Mouse (Mus musculus): ENCODE measurements around the gene Tmem87a. TPM values are rescaled to one million over a fixed set of nuclear protein-coding genes. Genes with fewer than 3 reads are reported as not detected.

Gene Tmem87a
- polyA plus RNA-seq, 1 experiment: 24.3 TPM

- DNase-seq: peak; percentile 47
- no peak for TF ChIP-seq POLR2A (IDR thresholded peaks at IDR 0.05; ENCODE audit: control insufficient read depth, extremely low read depth, insufficient read depth, low read length, poor library complexity)
- no peak for TF ChIP-seq CTCF (IDR thresholded peaks at IDR 0.05; ENCODE audit: borderline replicate concordance, control insufficient read depth, extremely low read depth, insufficient read depth, low read length, poor library complexity)
- 40% methylated on average over 5 of the region's 5 CpGs for WGBS
- Histone ChIP-seq H3K27me3 (ENCODE audit: control insufficient read depth, insufficient read depth, low read length) (no peaks in the 10 kb centered on the region), H3K36me3 (ENCODE audit: control insufficient read depth, insufficient read depth, low read length) (no peaks in the 10 kb centered on the region), H3K27ac (ENCODE audit: control insufficient read depth, insufficient read depth, low read length) (peak overlapping the region; percentile 74), H3K4me3 (ENCODE audit: control insufficient read depth, insufficient read depth, low read length) (no peak overlapping the region), H3K4me1 (replicated peaks; ENCODE audit: control insufficient read depth, insufficient read depth, low read length) (peaks cover 22% of the 10 kb centered on the region)
These were observed 20.5 kb upstream of the Tmem87a start for GRCm38 (mm10) chr2:120424386-120424785.

- Histone ChIP-seq H3K27ac (ENCODE audit: control insufficient read depth, insufficient read depth, low read length) (no peak overlapping the region), H3K4me3 (ENCODE audit: control insufficient read depth, insufficient read depth, low read length) (no peak overlapping the region), H3K4me1 (replicated peaks; ENCODE audit: control insufficient read depth, insufficient read depth, low read length) (no peaks in the 10 kb centered on the region), H3K27me3 (ENCODE audit: control insufficient read depth, insufficient read depth, low read length) (no peaks in the 10 kb centered on the region), H3K36me3 (ENCODE audit: control insufficient read depth, insufficient read depth, low read length) (no peaks in the 10 kb centered on the region)
- DNase-seq: no peak
- no peak for TF ChIP-seq CTCF (IDR thresholded peaks at IDR 0.05; ENCODE audit: borderline replicate concordance, control insufficient read depth, extremely low read depth, insufficient read depth, low read length, poor library complexity)
- WGBS: 90% methylated on average over 1 of the region's 1 CpGs
These were observed 11.0 kb upstream of the Tmem87a start for GRCm38 (mm10) chr2:120414738-120415414.

- no peak for TF ChIP-seq POLR2A (IDR thresholded peaks at IDR 0.05; ENCODE audit: control insufficient read depth, extremely low read depth, insufficient read depth, low read length, poor library complexity)
- TF ChIP-seq CTCF (IDR thresholded peaks at IDR 0.05; ENCODE audit: borderline replicate concordance, control insufficient read depth, extremely low read depth, insufficient read depth, low read length, poor library complexity): no peak
- Histone ChIP-seq H3K27me3 (ENCODE audit: control insufficient read depth, insufficient read depth, low read length) (no peaks in the 10 kb centered on the region), H3K36me3 (ENCODE audit: control insufficient read depth, insufficient read depth, low read length) (no peaks in the 10 kb centered on the region; the same call in 1 of the 2 replicates), H3K4me1 (replicated peaks; ENCODE audit: control insufficient read depth, insufficient read depth, low read length) (no peaks in the 10 kb centered on the region), H3K4me3 (ENCODE audit: control insufficient read depth, insufficient read depth, low read length) (no peak overlapping the region), H3K27ac (ENCODE audit: control insufficient read depth, insufficient read depth, low read length) (no peak overlapping the region)
- DNase-seq: no peak
These were observed 10.2 kb upstream of the Tmem87a start for GRCm38 (mm10) chr2:120414113-120414512.

- 96% methylated on average over 3 of the region's 3 CpGs for WGBS
- no peak for DNase-seq
- H3K27me3 ChIP-seq (ENCODE audit: control insufficient read depth, insufficient read depth, low read length): no peaks in the 10 kb centered on the region
- no peaks in the 10 kb centered on the region; the same call in 1 of the 2 replicates for H3K36me3 ChIP-seq (ENCODE audit: control insufficient read depth, insufficient read depth, low read length)
- no peaks in the 10 kb centered on the region for H3K4me1 ChIP-seq (replicated peaks; ENCODE audit: control insufficient read depth, insufficient read depth, low read length)
- H3K27ac ChIP-seq (ENCODE audit: control insufficient read depth, insufficient read depth, low read length): no peak overlapping the region
- H3K4me3 ChIP-seq (ENCODE audit: control insufficient read depth, insufficient read depth, low read length): no peak overlapping the region
- TF ChIP-seq CTCF (IDR thresholded peaks at IDR 0.05; ENCODE audit: borderline replicate concordance, control insufficient read depth, extremely low read depth, insufficient read depth, low read length, poor library complexity) (no peak), POLR2A (IDR thresholded peaks at IDR 0.05; ENCODE audit: control insufficient read depth, extremely low read depth, insufficient read depth, low read length, poor library complexity) (no peak)
These were observed 7.2 kb upstream of the Tmem87a start for GRCm38 (mm10) chr2:120411096-120411628.

GRCm38 (mm10) chr2:120404823-120405765 is 1.2 kb upstream of the Tmem87a start:
- Histone ChIP-seq H3K27ac (ENCODE audit: control insufficient read depth, insufficient read depth, low read length) (peak overlapping the region; percentile 93), H3K4me3 (ENCODE audit: control insufficient read depth, insufficient read depth, low read length) (peak overlapping the region; percentile 33), H3K4me1 (replicated peaks; ENCODE audit: control insufficient read depth, insufficient read depth, low read length) (peaks cover 3% of the 10 kb centered on the region), H3K27me3 (ENCODE audit: control insufficient read depth, insufficient read depth, low read length) (no peaks in the 10 kb centered on the region), H3K36me3 (ENCODE audit: control insufficient read depth, insufficient read depth, low read length) (peaks cover 4% of the 10 kb centered on the region; the same call in 1 of the 2 replicates)
- WGBS: under 1% methylated on average over 14 of the region's 14 CpGs
- TF ChIP-seq POLR2A (IDR thresholded peaks at IDR 0.05; ENCODE audit: control insufficient read depth, extremely low read depth, insufficient read depth, low read length, poor library complexity): no peak
- no peak for TF ChIP-seq CTCF (IDR thresholded peaks at IDR 0.05; ENCODE audit: borderline replicate concordance, control insufficient read depth, extremely low read depth, insufficient read depth, low read length, poor library complexity)
- peak; percentile 27 for DNase-seq

GRCm38 (mm10) chr2:120403653-120403985 is 294 bp downstream of the Tmem87a start, which contains the start of gene Ganc:
Ganc (plus strand) TSS chr2:120403896.
- Histone ChIP-seq H3K4me1 (replicated peaks; ENCODE audit: control insufficient read depth, insufficient read depth, low read length) (peaks cover 3% of the 10 kb centered on the region), H3K36me3 (ENCODE audit: control insufficient read depth, insufficient read depth, low read length) (peaks cover 4% of the 10 kb centered on the region; the same call in 1 of the 2 replicates), H3K4me3 (ENCODE audit: control insufficient read depth, insufficient read depth, low read length) (peak within 1 kb of the TSS; percentile 78), H3K27me3 (ENCODE audit: control insufficient read depth, insufficient read depth, low read length) (no peaks in the 10 kb centered on the region), H3K27ac (ENCODE audit: control insufficient read depth, insufficient read depth, low read length) (peak within 1 kb of the TSS; percentile 93)
- under 1% methylated on average over 17 of the region's 17 CpGs for WGBS
- TF ChIP-seq POLR2A (IDR thresholded peaks at IDR 0.05; ENCODE audit: control insufficient read depth, extremely low read depth, insufficient read depth, low read length, poor library complexity): no peak
- TF ChIP-seq CTCF (IDR thresholded peaks at IDR 0.05; ENCODE audit: borderline replicate concordance, control insufficient read depth, extremely low read depth, insufficient read depth, low read length, poor library complexity): no peak
- DNase-seq: no peak
